Mouse (Mus musculus) cortical plate, adult 2 months (tissue): ENCODE measurements around the gene Klhl32.

ENCODE experiments used
- CTCF ChIP-seq: fragments of 200-500 bp; IDR thresholded peaks from 2 replicates; pipeline ENCODE4 v1.5.1; 2011; ENCODE audit warnings: mild to moderate bottlenecking, control low read depth, low read length; ENCODE audit not compliant: insufficient read depth; ENCODE audit errors: extremely low read depth
- POLR2A ChIP-seq: fragments of 200-500 bp; IDR thresholded peaks from 2 replicates; pipeline ENCODE4 v1.6.1; 2011; ENCODE audit warnings: mild to moderate bottlenecking, low read length, control low read depth; ENCODE audit not compliant: insufficient read depth; ENCODE audit errors: extremely low read depth

DNA sequence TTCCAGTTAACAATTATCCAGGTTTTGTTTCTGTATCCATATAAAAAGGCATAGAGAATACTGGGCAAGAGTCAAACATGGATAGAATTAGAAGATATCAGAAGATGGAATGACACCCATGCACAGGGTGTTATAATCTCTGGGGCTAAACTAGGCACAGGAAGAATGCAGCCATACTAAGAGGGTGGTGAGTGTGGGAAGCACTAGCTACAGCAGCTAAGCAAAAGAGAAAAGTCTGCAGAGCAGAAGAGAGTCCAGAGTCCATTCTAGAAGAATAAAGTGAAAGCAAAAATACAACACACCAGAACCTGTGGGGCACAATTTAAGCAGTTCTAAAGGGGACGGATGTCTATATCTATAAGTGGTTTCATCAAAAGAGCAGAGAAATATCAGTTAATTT, 61.6 kb downstream of the Klhl32 start:
- no peak for TF ChIP-seq CTCF
- no peak for TF ChIP-seq POLR2A
